Mouse (Mus musculus): Measurements from ENCODE around the gene Nup35. TPM values are rescaled to one million over a fixed set of nuclear protein-coding genes. Genes with fewer than 3 reads are reported as not detected.

Nup35 gene
- polyA plus RNA-seq, 1 experiment from 2014 or later = 57.4 TPM

DNA sequence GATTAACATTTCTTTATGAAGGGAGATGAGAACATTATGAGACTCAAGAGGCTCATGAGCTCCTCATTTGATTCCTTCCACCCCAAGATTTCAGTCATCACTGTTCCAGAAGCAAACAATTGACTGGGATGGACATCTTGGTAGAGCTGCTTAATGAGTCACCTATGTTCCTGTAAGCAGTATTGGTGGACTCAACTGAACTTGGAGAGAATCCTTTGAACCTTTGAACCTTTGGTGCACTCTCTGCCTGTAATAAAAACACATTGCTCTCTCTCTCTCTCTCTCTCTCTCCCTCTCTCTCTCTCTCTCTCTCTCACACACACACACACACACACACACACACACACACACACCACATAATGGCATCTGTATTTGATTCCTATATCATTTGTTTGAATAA, 16.4 kb upstream of the Nup35 start:
- Histone ChIP-seq H3K4me2 (no peak overlapping the region), H3K27me3 (replicated peaks) (no peaks in the 10 kb centered on the region), H3K4me3 (no peak overlapping the region), H3K27ac (no peak overlapping the region), H3K9me3 (no peaks in the 10 kb centered on the region), H3K36me3 (replicated peaks) (no peaks in the 10 kb centered on the region), H3K4me1 (no peaks in the 10 kb centered on the region), H3K9ac (no peak overlapping the region)
- no peak for ATAC-seq (replicated peaks)

DNA sequence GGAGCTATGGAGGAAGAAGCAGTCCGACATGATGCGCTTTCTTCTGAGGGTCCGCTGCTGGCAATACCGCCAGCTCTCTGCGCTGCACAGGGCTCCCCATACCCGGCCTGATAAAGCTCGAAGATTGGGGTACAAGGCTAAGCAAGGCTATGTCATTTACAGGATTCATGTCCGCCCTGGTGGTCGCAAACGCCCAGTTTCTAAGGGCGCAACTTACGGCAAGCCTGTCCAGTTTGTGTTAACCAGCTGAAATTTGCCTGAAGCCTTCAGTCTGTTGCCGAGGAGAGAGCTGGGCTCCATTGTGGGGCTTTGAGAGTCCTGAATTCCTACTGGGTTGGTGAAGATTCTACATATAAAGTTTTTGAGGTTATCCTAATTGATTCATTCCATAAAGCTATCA, 14.3 kb upstream of the Nup35 start:
- Histone ChIP-seq H3K4me3 (no peak overlapping the region), H3K4me2 (no peak overlapping the region), H3K9ac (no peak overlapping the region), H3K36me3 (replicated peaks) (no peaks in the 10 kb centered on the region), H3K27me3 (replicated peaks) (no peaks in the 10 kb centered on the region), H3K9me3 (no peaks in the 10 kb centered on the region), H3K27ac (no peak overlapping the region), H3K4me1 (no peaks in the 10 kb centered on the region)
- WGBS = 95% methylated on average over 13 of the region's 13 CpGs
- no peak for ATAC-seq (replicated peaks)

DNA sequence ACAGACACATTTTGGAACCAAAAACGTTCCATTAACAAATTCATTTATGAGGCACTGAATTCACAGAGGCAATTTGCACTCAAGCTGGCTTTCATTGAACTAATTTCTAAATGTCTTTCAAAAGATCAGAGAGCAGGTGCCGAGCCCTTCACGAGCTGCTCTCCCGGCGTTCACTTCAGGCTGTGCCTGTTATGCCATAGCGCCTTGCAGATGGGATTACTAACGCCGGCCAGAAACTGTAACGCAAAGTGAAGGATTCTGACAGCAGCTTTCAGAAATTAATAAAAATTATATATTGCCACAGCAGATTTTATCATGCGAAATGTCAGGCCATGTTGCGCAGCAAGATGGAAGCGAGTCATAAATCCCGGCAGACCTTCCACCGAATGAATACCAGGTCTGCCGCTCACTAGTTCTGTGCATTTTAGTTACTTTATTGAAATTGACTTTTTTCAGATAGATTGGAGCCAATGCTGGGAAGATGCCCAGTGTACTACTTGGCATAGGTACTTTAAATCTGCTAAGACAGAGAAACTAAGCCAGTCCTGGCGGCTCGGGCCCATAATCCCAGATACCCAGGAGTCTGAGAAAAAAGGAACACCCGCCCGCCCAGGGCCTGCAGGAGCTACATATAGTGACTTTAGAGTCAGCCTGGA, 13.1 kb upstream of the Nup35 start:
- no peaks in the 10 kb centered on the region for H3K9me3 ChIP-seq
- ATAC-seq (replicated peaks) = no peak
- no peak overlapping the region for H3K27ac ChIP-seq
- no peak overlapping the region for H3K9ac ChIP-seq
- no peak overlapping the region for H3K4me3 ChIP-seq
- H3K4me1 ChIP-seq = no peaks in the 10 kb centered on the region
- 76% methylated on average over 19 of the region's 19 CpGs for WGBS
- no peaks in the 10 kb centered on the region for H3K36me3 ChIP-seq (replicated peaks)
- no peaks in the 10 kb centered on the region for H3K27me3 ChIP-seq (replicated peaks)
- H3K4me2 ChIP-seq = no peak overlapping the region

DNA sequence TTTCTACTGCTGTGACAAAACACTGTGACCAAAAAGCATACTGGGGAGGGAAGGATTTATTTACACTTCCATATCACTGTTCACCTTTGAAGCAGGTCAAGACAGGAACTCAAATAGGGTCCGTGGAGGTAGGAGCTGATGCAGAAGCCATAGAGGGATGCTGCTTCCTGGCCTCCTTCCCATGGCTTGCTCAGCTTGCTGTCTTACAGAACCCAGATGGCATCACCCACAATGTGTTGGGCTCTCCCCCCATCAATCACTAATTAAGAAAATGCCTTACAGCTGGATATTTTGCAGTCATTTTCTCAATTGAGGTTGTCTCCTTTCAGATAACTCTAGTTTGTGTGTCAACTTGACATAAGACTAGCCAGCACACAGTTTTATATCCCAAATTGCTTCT, 4.8 kb upstream of the Nup35 start:
- no peak overlapping the region for H3K4me3 ChIP-seq
- H3K9me3 ChIP-seq = no peaks in the 10 kb centered on the region
- H3K4me1 ChIP-seq = no peaks in the 10 kb centered on the region
- no peaks in the 10 kb centered on the region for H3K27me3 ChIP-seq (replicated peaks)
- ATAC-seq (replicated peaks) = no peak
- no peaks in the 10 kb centered on the region for H3K36me3 ChIP-seq (replicated peaks)
- H3K4me2 ChIP-seq = no peak overlapping the region
- no peak overlapping the region for H3K27ac ChIP-seq
- H3K9ac ChIP-seq = no peak overlapping the region
- 65% methylated on average over 1 of the region's 1 CpGs for WGBS

DNA sequence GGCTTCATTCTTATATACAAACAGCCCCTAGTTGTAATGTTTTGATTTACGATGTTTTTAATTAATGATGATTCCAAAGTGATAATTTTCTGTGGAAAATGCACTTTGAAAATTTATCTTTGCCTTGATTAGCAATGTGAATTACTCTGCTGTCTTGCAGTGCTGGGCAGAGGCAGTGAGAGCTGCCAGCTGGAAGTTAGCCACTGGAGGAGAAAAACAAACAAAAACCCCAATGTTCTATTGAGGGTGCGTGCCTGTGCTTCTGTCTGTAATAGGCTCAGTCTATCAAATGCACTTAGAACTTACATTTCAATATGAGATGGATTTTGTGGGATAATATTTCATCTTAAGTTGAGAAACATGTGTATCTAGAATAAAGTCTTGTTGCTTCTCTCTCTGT, 4.2 kb upstream of the Nup35 start:
- no peaks in the 10 kb centered on the region for H3K36me3 ChIP-seq (replicated peaks)
- 67% methylated on average over 2 of the region's 2 CpGs for WGBS
- H3K4me2 ChIP-seq = no peak overlapping the region
- H3K4me1 ChIP-seq = peaks cover 4% of the 10 kb centered on the region
- H3K4me3 ChIP-seq = no peak overlapping the region
- no peaks in the 10 kb centered on the region for H3K9me3 ChIP-seq
- no peaks in the 10 kb centered on the region for H3K27me3 ChIP-seq (replicated peaks)
- no peak for ATAC-seq (replicated peaks)
- H3K27ac ChIP-seq = no peak overlapping the region
- H3K9ac ChIP-seq = no peak overlapping the region

DNA sequence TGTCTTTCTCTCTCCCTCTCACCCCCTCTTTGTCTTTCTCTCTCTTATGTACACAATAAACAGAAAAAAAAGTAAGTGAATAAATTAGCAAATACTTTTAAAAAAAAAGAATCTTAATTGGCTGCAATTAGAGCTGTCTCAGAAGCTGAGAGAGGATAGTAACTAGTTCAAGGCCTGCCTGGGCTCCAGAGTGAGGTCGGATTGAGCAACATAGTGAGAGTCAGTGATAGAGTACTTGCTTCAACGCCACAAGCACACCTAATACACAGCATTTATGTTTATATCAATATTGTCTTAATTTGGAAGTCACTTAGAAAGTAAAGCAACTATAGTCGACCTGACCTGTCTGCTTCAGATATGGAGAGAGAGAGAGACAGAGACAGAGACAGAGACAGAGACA, 2.0 kb downstream of the Nup35 start:
- no peak for ATAC-seq (replicated peaks)
- no peak overlapping the region for H3K4me2 ChIP-seq
- H3K36me3 ChIP-seq (replicated peaks) = no peaks in the 10 kb centered on the region
- no peak overlapping the region for H3K4me3 ChIP-seq
- H3K9me3 ChIP-seq = no peaks in the 10 kb centered on the region
- no peak overlapping the region for H3K27ac ChIP-seq
- peaks cover 11% of the 10 kb centered on the region for H3K4me1 ChIP-seq
- no peaks in the 10 kb centered on the region for H3K27me3 ChIP-seq (replicated peaks)
- WGBS = 87% methylated on average over 3 of the region's 3 CpGs
- no peak overlapping the region for H3K9ac ChIP-seq

DNA sequence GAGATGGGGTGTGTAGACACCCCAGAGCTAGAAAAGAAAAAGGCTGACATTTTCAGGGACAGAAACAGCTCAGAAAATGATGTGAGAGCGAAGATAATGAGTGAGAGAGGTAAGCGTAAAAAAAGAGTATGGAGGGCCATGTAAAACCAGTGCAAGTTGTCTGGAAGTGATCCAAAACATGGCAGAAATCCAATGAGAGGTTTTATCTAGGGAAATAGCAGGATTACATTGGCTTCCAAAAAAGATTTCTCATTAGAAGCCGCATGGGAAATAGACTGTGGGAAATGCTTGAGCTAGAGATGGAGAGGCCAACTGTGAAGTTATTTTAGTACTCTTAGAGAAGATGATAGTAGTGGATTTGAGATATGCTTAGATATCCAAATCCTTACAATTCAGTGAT, 4.9 kb downstream of the Nup35 start:
- ATAC-seq (replicated peaks) = no peak
- Histone ChIP-seq H3K27ac (no peak overlapping the region), H3K27me3 (replicated peaks) (no peaks in the 10 kb centered on the region), H3K36me3 (replicated peaks) (peaks cover 10% of the 10 kb centered on the region; the same call in 1 of the 2 replicates), H3K4me3 (no peak overlapping the region), H3K9me3 (no peaks in the 10 kb centered on the region), H3K4me2 (no peak overlapping the region), H3K4me1 (peaks cover 11% of the 10 kb centered on the region), H3K9ac (no peak overlapping the region)
- 92% methylated on average over 3 of the region's 3 CpGs for WGBS

DNA sequence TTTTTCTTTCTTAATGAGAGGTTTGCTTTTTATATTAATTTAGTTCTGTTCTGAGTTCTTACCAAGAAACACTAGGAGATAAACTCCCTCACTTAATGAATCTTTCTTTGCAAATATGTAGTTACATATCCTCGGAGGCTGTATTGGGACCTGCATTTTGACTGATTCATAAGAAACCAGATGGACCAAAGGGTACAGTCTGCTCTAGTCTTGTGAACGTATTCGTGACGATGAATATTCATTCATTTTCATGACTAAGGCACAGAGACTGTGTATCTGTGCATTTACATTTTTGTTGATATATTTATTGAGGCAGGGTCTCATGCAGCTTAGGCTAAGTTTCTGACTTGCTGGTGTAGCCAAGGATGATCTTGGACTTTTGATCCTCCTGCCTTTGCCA, 7.5 kb downstream of the Nup35 start:
- 94% methylated on average over 4 of the region's 4 CpGs for WGBS
- Histone ChIP-seq H3K36me3 (replicated peaks) (peaks cover 13% of the 10 kb centered on the region; the same call in 1 of the 2 replicates), H3K27ac (no peak overlapping the region), H3K27me3 (replicated peaks) (no peaks in the 10 kb centered on the region), H3K4me3 (no peak overlapping the region), H3K4me1 (no peaks in the 10 kb centered on the region), H3K9me3 (no peaks in the 10 kb centered on the region), H3K9ac (no peak overlapping the region), H3K4me2 (no peak overlapping the region)
- no peak for ATAC-seq (replicated peaks)

DNA sequence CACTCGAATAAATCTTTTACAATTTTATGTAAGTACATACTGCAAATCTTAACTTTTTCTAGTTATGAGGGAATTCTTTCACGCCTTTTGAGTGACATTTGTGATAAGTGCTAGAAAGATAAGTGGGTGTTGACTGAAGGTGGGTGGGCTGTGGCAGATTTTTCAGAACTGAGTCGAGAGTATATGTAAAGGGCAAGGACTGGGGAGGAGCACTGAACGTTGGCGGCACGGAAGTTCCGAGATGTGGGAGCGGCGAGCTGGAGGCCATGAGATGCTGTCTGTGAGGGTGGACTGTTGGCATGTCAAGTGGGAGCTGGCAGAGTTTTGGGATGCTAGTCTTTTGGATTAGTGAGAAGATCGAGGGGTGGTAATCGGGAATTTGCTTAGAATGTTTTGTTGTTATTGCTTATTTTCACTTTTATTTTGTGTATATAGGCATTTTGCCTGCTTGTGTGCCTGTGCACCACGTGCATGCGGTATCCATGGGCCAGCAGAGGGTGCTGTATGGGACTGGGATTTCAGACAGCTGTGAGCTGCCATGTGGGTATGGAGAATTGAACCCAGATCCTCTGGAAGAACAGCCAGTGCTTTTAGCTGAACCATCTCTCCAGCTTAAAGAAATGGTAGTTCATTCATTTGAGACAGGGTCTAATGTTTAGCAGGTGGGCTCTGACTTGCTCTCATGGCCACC, 15.4 kb downstream of the Nup35 start:
- H3K27ac ChIP-seq = no peak overlapping the region
- no peak overlapping the region for H3K9ac ChIP-seq
- no peaks in the 10 kb centered on the region for H3K9me3 ChIP-seq
- H3K27me3 ChIP-seq (replicated peaks) = no peaks in the 10 kb centered on the region
- WGBS = 92% methylated on average over 13 of the region's 13 CpGs
- no peak overlapping the region for H3K4me3 ChIP-seq
- no peak for ATAC-seq (replicated peaks)
- no peaks in the 10 kb centered on the region for H3K4me1 ChIP-seq
- no peaks in the 10 kb centered on the region for H3K36me3 ChIP-seq (replicated peaks)
- no peak overlapping the region for H3K4me2 ChIP-seq

DNA sequence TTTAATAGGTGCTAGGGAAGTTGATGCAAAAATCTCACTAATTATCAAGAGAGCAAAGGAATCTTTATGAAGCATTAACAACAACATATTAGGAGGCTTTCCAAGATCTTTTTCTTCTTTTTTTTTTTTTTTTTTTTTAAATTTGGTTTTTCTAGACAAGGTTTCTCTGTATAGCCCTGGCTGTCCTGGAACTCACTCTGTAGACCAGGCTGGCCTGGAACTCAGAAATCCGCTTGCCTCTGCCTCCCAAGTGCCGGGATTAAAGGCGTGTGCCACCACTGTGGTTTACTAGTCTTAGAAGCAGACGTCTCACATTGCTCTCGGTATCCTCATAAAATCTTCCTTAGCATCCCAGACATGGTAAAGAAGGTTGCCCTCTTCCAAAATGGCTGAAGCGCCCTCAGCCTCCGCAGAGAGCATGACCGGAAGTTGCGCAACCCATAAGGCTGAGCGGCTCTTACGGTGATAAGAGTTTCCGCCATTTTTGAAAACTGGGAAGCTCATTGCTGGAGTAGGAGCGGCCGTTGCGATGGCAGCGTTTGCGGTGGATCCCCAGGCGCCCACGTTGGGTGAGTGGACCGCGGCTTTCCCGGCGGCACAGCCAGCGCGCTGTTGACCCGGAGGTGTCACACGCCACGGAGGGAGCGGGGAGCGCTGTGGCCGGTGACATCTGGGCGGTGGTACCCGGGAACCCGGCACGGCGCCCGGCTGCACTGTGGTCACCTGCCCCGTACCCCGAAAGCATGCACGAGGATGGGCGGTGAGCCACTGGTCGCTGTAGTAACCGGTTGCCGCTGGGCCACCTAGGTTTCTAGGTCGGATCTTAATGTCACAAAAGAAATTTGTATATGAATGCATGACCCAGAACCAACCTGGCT, 21.6 kb downstream of the Nup35 start:
- ATAC-seq (replicated peaks) = peak; percentile 99
- peak overlapping the region; percentile 60 for H3K4me2 ChIP-seq
- H3K27ac ChIP-seq = peak overlapping the region; percentile 83
- peaks cover 9% of the 10 kb centered on the region for H3K4me1 ChIP-seq
- under 1% methylated on average over 45 of the region's 45 CpGs for WGBS
- peaks cover 5% of the 10 kb centered on the region; the same call in 1 of the 2 replicates for H3K36me3 ChIP-seq (replicated peaks)
- H3K9me3 ChIP-seq = no peaks in the 10 kb centered on the region
- peak overlapping the region; percentile 55 for H3K9ac ChIP-seq
- H3K4me3 ChIP-seq = peak overlapping the region; percentile 96
- H3K27me3 ChIP-seq (replicated peaks) = no peaks in the 10 kb centered on the region

DNA sequence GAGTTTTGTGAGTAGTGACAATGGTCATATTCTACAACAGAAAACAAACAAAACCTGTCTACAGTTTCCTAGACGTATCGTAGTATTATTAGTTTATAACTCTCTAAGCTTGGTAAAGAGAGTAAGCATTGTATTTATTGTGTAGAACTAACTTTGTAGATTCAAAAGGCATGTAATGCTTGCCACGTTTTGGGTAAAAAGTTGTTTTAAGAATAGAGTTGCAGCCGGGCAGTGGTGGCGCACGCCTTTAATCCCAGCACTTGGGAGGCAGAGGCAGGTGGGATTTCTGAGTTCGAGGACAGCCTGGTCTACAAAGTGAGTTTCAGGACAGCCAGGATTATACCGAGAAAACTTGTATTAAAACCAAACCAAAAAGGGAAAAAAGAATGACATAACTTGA, 22.4 kb downstream of the Nup35 start:
- no peak for ATAC-seq (replicated peaks)
- no peaks in the 10 kb centered on the region for H3K27me3 ChIP-seq (replicated peaks)
- peaks cover 12% of the 10 kb centered on the region; the same call in 1 of the 2 replicates for H3K36me3 ChIP-seq (replicated peaks)
- H3K4me2 ChIP-seq = peak overlapping the region; percentile 60
- H3K9ac ChIP-seq = peak overlapping the region; percentile 55
- peak overlapping the region; percentile 96 for H3K4me3 ChIP-seq
- peaks cover 9% of the 10 kb centered on the region for H3K4me1 ChIP-seq
- WGBS = 14% methylated on average over 8 of the region's 8 CpGs
- peak overlapping the region; percentile 83 for H3K27ac ChIP-seq
- no peaks in the 10 kb centered on the region for H3K9me3 ChIP-seq

DNA sequence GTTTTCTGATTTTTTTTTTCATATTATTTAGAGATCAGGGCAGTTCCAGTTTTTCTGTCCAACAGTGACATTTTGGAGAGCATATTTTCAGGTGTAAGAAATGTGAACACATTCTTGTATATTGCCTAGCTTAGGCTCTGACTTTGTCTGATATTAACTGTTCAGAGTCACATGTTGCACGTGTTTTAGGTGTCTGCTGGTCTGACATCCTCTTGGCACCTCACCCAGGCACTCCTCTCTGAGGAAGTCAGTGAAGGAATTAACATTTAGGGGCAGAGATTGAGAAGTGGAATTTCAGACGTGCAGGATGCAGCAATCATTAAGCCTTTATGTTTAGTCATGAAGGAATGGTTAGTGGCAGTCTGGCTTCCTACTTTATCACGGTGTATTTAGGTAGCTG, 22.8 kb downstream of the Nup35 start:
- Histone ChIP-seq H3K4me3 (no peak overlapping the region; the same call in 1 of the 2 replicates), H3K4me2 (peak overlapping the region; percentile 60; the same call in 1 of the 2 replicates), H3K27ac (no peak overlapping the region), H3K36me3 (replicated peaks) (peaks cover 14% of the 10 kb centered on the region; the same call in 1 of the 2 replicates), H3K4me1 (peaks cover 9% of the 10 kb centered on the region), H3K27me3 (replicated peaks) (no peaks in the 10 kb centered on the region), H3K9ac (no peak overlapping the region), H3K9me3 (no peaks in the 10 kb centered on the region)
- ATAC-seq (replicated peaks) = no peak
- WGBS = 61% methylated on average over 3 of the region's 3 CpGs
